Mouse (Mus musculus): ENCODE data around the gene Cdca3.

Gene Cdca3

DNA sequence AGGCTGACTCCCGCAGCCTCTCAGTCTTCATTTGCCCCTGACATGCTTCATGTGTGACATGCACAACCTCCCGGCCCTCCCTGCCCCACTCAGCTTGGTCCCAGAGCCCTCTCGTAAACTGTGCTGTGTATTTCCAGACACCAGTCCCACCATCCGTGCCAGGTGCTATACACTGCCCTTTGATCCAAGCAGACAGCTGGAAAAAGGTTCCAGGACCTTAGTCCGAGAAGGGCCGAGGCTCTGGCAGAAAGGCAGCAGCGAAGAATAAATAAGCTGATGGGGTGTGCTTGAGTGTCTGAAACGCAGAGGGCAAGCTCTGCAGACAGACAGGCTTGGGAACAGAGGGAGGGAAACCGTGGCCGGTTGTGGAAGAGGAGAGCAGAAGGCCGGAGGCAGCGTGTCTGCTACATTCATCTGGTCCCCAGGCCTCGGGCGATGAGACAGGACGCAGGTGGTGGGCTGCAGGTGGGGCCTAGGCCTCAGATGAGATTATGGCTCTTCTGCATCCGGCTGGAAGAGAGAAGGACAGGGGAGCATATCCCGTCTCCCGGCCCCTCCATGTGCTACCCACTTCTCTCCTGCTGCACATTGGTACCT is 36.5 kb downstream of the Cdca3 start:
- peak; percentile 25 to 64 for DNase-seq

DNA sequence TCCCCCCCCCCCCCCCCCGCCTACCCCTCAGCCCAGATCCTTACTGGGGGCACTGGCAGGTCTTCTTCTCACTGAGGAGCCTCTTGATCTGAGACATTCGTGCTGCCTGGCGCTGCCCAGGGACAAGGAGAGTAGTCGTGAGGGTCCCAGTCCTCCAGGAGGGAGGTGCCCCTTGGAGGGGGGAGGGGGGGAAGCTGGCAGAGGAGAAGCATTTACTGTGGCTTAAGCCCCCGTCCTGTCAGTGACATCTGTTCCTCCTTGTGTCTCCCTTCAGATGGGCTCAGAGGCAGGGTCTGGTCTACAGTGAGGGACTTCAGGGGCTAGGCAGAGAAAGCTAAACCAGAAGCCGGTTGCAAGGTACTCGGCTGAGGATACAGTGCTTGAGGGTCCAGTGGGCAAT is 37.2 kb downstream of the Cdca3 start:
- no peak for DNase-seq

DNA sequence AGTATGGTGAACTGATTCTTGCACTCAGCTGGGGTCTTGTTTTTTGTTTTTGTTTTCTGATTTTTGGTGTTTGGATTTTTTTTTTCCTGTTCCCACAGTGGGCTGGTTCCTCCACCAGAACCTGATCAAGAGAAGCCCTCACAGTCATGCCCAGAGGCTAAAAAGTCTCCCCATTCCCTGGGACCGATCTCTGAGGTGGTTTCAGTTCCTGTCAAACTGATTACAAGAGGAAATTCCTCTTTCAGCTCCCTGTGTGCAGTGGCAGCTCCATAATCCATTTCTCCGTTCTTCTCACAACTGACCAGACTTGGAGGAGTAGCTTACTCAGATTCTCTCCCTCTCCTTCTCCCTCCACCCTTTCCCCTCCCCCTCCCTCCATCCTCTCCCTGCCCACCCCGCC is 45.0 kb downstream of the Cdca3 start:
- no peak for DNase-seq

DNA sequence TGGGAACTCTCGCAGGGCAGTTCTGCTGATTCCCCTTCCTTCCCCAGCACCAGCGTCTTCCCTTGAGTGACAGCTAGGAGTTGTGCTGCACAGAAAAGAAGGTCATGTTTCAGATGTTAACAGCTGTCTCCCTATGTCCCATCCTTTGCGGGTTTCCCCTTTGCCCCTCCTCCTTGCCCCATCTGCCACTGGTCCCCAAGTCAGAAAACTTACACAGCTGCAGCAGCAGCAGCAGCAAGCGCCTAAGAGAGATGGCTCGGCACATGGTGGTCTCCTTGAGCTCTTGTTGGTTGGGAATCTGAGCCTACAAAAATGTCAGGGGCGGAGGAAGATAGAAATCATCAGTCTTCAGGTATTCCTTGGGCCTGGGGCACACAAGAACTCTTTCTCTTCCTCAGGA is 50.0 kb downstream of the Cdca3 start:
- no peak for DNase-seq

DNA sequence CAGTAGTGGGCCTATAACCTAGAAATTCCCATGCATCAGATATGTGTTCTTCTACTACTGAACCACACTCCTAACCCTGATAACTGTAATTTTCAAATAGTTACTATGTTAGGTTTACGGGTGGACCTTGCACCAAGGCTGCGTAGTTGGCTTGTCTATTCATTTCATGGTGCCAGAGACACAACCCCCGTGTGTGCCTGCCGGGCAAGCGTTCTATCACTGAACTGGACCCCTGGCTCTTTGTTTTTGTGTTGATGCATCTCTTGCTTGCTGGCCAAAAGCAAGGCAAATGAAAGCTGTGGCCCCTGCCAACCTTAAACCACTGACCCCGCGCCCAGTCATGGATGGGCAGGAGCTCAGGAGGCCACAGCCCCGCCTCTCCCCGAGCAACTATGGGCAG is 52.5 kb downstream of the Cdca3 start:
- no peak for DNase-seq
